ENCODE assay signal across 9 mouse cellular contexts in the genomic region with DNA sequence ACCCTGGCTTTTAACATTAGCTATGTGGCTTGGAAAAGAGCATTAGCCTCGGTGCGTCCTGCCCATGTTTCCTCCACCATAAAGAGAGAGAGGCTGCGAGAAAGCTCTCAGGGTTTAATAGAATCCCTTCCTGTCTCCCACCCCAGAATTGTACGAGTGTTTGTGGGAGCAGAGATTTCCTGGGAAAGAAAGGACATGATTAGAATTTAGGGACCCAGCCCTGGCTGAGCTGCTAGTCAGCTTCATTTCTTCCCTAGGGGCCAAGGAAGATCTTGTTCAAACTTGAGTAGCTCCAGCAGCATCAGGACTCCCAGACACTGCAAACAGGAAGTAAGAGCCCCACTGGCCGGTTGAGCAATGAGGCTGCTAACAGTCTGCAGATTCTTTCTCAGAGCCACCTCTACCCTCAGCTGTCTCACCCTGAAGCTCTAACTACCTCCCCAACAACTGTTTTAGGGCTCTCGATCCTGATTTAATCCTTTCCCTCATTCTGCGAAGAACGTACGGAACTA. TPM values are rescaled to one million over a fixed set of nuclear protein-coding genes. Genes with fewer than 3 reads are reported as not detected.
A peak's percentile ranks its signal among the peaks of the same experiment; 100 is the strongest.
DNase-seq lines count a peak whose midpoint lies in the region; ATAC-seq lines count a peak whose summit lies in the region.
"Had no signal": no experiment of that assay in that cellular context is flagged by ENCODE, and none has a peak within 500 bp of the region (broad histone marks: within the 10 kb centered on the region; RNA-seq: fewer than 3 reads in every experiment).

No protein-coding gene starts in this region.

- intact Hi-C loops in left cerebral cortex, postnatal 14 days (cut with DNase I), result no loop called here

- DNase-seq in CD4-positive, CD25-positive, alpha-beta regulatory T cell, adult 2 months (ENCODE audit: low read depth, low spot score), result peak; percentile 56
- DNase-seq in R1 (ENCODE audit: low read depth, low spot score), result peak; percentile 48
- DNase-seq in induced T-regulatory cell, adult 2 months (ENCODE audit: low read depth), result peak; percentile 65
- DNase-seq in lung, postnatal 36 days, result peak; percentile 72
- DNase-seq in cerebellum, postnatal 14 days, result no peak
- DNase-seq in left cerebral cortex, postnatal 14 days (ENCODE audit: low spot score in 2 of 2), result no peak

- no peak overlapping the region for H3K4me3 ChIP-seq in neural tube, embryonic 15.5 days (replicated peaks)
- no peak overlapping the region for H3K4me3 ChIP-seq in forebrain, embryonic 16.5 days (replicated peaks; ENCODE audit: low read length)
- H3K4me3 ChIP-seq: neural tube, embryonic 13.5 days had no signal

- H3K4me1 ChIP-seq in neural tube, embryonic 15.5 days, result no peaks in the 10 kb centered on the region
- no peaks in the 10 kb centered on the region for H3K4me1 ChIP-seq in forebrain, embryonic 16.5 days (replicated peaks; ENCODE audit: control insufficient read depth, insufficient read depth, low read length)
- H3K4me1 ChIP-seq: neural tube, embryonic 13.5 days had no signal

- no peak overlapping the region for H3K27ac ChIP-seq in neural tube, embryonic 15.5 days (replicated peaks)
- H3K27ac ChIP-seq in forebrain, embryonic 16.5 days (ENCODE audit: low read length), result no peak overlapping the region
- H3K27ac ChIP-seq: neural tube, embryonic 13.5 days had no signal

- H3K9me3 ChIP-seq in neural tube, embryonic 15.5 days (replicated peaks), result no peaks in the 10 kb centered on the region
- H3K9me3 ChIP-seq in forebrain, embryonic 16.5 days (ENCODE audit: control insufficient read depth, low read length), result no peaks in the 10 kb centered on the region
- H3K9me3 ChIP-seq: neural tube, embryonic 13.5 days had no signal

- WGBS in neural tube, embryonic 15.5 days, result 81% methylated on average over 9 of the region's 9 CpGs
- 76% methylated on average over 9 of the region's 9 CpGs for WGBS in forebrain, embryonic 16.5 days

- H3K9ac ChIP-seq in neural tube, embryonic 15.5 days (replicated peaks), result no peak overlapping the region
- no peak overlapping the region for H3K9ac ChIP-seq in forebrain, embryonic 16.5 days (replicated peaks; ENCODE audit: low read depth, low read length)
- H3K9ac ChIP-seq: neural tube, embryonic 13.5 days had no signal

- no peak overlapping the region for H3K4me2 ChIP-seq in neural tube, embryonic 15.5 days
- H3K4me2 ChIP-seq in forebrain, embryonic 16.5 days (ENCODE audit: low read length), result no peak overlapping the region
- H3K4me2 ChIP-seq: neural tube, embryonic 13.5 days had no signal

- no peaks in the 10 kb centered on the region for H3K27me3 ChIP-seq in neural tube, embryonic 15.5 days (replicated peaks)
- H3K27me3 ChIP-seq in forebrain, embryonic 16.5 days (replicated peaks; ENCODE audit: control insufficient read depth, insufficient read depth, low read length), result no peaks in the 10 kb centered on the region
- H3K27me3 ChIP-seq: neural tube, embryonic 13.5 days had no signal

- H3K36me3 ChIP-seq in neural tube, embryonic 15.5 days, result no peaks in the 10 kb centered on the region
- H3K36me3 ChIP-seq in forebrain, embryonic 16.5 days (ENCODE audit: control insufficient read depth, insufficient read depth), result no peaks in the 10 kb centered on the region
- H3K36me3 ChIP-seq: neural tube, embryonic 13.5 days had no signal

- ATAC-seq in neural tube, embryonic 15.5 days (ENCODE audit: low FRiP score), result no peak
- ATAC-seq in forebrain, embryonic 16.5 days, result no peak

RNA-seq across cellular contexts. Expression of a gene that starts 9.2 kb away (rescaled TPM):
- 0.83 and 1.1 TPM in 2 replicates for polyA plus RNA-seq in neural tube, embryonic 15.5 days (2015; fragmentation: Nextera tagmentation; extraction: Ambion mirVana)
- polyA plus RNA-seq in forebrain, embryonic 16.5 days (2015; fragmentation: Nextera tagmentation; extraction: Ambion mirVana), result 0.33 and 0.50 TPM in 2 replicates
- 1 to 10 TPM; 7.4 to 7.7 TPM for total RNA-seq in left cerebral cortex, postnatal 14 days (2021)

RNA-seq across cellular contexts. Expression of a gene that starts 51.7 kb away (rescaled TPM):
- 214 and 230 TPM in 2 replicates for polyA plus RNA-seq in neural tube, embryonic 15.5 days (2015; fragmentation: Nextera tagmentation; extraction: Ambion mirVana)
- polyA plus RNA-seq in forebrain, embryonic 16.5 days (2015; fragmentation: Nextera tagmentation; extraction: Ambion mirVana), result 123 and 127 TPM in 2 replicates
- 100 to 1,000 TPM; 305 to 316 TPM for total RNA-seq in left cerebral cortex, postnatal 14 days (2021)

Comparison
In these comparisons a context has a peak if more than half of its experiments do, and no peak if none do; other contexts are left out.
1. DNase-seq: peak in CD4-positive, CD25-positive, alpha-beta regulatory T cell, adult 2 months (single experiment), R1 (single experiment), induced T-regulatory cell, adult 2 months (single experiment) and lung, postnatal 36 days (single experiment); none in cerebellum, postnatal 14 days (0 of 2) and left cerebral cortex, postnatal 14 days (0 of 2).